Mouse (Mus musculus) midbrain, embryonic 15.5 days (tissue): ENCODE results near the gene Rbmxl1. TPM values are rescaled to one million over a fixed set of nuclear protein-coding genes. Genes with fewer than 3 reads are reported as not detected.

ENCODE experiments used
- ATAC-seq: fragments of 200-750 bp; cut with Nextera tagmentation; replicated peaks from 2 replicates; pipeline ENCODE4 v1.8.0; 2017; ENCODE audit warnings: moderate TSS enrichment
- H3K27ac ChIP-seq: fragments of 300-500 bp; sonication (generic); 2 replicates; pipeline ENCODE4 v1.5.1; 2015; ENCODE audit warnings: mild to moderate bottlenecking, inconsistent platforms
- H3K27me3 ChIP-seq: fragments of 300-500 bp; sonication (generic); replicated peaks from 2 replicates; pipeline ENCODE4 v1.6.1; 2015; ENCODE audit warnings: inconsistent platforms
- H3K36me3 ChIP-seq: fragments of 300-500 bp; sonication (generic); replicated peaks from 2 replicates; pipeline ENCODE4 v1.6.1; 2015; ENCODE audit warnings: inconsistent platforms
- H3K4me1 ChIP-seq: fragments of 300-500 bp; sonication (generic); 2 replicates; pipeline ENCODE4 v1.6.1; 2015; ENCODE audit warnings: inconsistent platforms
- H3K4me2 ChIP-seq: fragments of 300-500 bp; sonication (generic); 2 replicates; pipeline ENCODE4 v1.6.1; 2015; ENCODE audit warnings: inconsistent platforms, mild to moderate bottlenecking, moderate library complexity
- H3K4me3 ChIP-seq: fragments of 300-500 bp; sonication (generic); 2 replicates; pipeline ENCODE4 v1.5.1; 2015; ENCODE audit warnings: mild to moderate bottlenecking, inconsistent platforms
- H3K9ac ChIP-seq: fragments of 300-500 bp; sonication (generic); 2 replicates; pipeline ENCODE4 v1.6.1; 2015; ENCODE audit warnings: mild to moderate bottlenecking, inconsistent platforms
- H3K9me3 ChIP-seq: fragments of 300-500 bp; sonication (generic); 2 replicates; pipeline ENCODE4 v1.6.1; 2016; ENCODE audit warnings: inconsistent platforms
- WGBS: fragments of 180-500 bp; shearing (Covaris S2); methylation state at CpG from one replicate; pipeline ENCODE4 v1.1.7; 2015; ENCODE audit warnings: mixed read lengths; 5-methylcytosine and 5-hydroxymethylcytosine counted together
- polyA plus RNA-seq: library from polyadenylated mRNA; unstranded; fragments of >200 nt; fragmentation: Nextera tagmentation; extraction: Ambion mirVana; gene quantifications from 2 replicates; pipeline ENCODE4 v1.2.1, GENCODE M21; 2015

The Rbmxl1 gene
- polyA plus RNA-seq, 1 experiment from 2014 or later, result 199 TPM

DNA sequence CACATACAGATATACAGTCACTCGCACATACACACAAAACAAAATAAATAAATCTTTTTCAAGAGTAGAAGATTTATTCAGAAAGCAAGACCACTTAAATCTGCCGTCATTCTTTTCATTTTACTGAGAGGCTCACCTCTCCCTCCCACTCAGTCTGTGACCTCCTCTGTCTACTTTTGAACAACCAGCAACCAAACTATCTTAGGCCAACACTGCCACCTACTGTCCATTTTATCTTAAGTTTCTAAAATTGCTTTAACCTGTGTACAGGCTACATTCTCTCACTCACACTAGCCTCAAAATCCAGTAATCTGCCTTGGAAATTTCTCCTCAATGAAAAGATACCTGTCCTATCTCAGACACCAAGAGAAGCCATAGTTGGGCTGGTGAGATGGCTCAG is 40.8 kb downstream of the Rbmxl1 start:
- Histone ChIP-seq H3K27me3 (no peaks in the 10 kb centered on the region), H3K4me1 (no peaks in the 10 kb centered on the region), H3K4me2 (no peak overlapping the region), H3K4me3 (no peak overlapping the region), H3K36me3 (no peaks in the 10 kb centered on the region), H3K27ac (no peak overlapping the region), H3K9ac (no peak overlapping the region), H3K9me3 (no peaks in the 10 kb centered on the region)
- ATAC-seq, result no peak
- WGBS, result 81% methylated on average over 2 of the region's 2 CpGs

DNA sequence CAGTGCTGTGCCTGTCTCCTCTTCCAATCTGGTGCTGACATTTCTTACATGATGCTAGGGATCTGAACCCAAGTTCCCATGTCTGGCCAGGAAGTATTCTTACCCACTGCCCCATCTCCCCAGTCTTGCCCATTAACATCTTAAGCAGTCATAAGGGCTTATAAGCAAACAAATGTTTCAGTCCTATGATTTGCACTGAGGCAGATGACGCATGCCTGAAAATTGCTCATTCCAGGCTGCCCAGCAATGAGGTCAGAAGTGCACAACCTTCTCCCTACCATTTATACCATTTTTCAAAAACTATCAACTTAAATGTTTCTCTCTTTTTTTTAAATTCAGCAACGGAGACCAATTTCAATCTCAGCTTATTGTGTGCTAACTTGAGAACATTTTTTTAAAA is 44.8 kb downstream of the Rbmxl1 start:
- no peaks in the 10 kb centered on the region for H3K4me1 ChIP-seq
- H3K4me3 ChIP-seq, result no peak overlapping the region
- H3K36me3 ChIP-seq, result no peaks in the 10 kb centered on the region
- H3K27me3 ChIP-seq, result no peaks in the 10 kb centered on the region
- no peak overlapping the region for H3K27ac ChIP-seq
- H3K4me2 ChIP-seq, result no peak overlapping the region
- no peaks in the 10 kb centered on the region for H3K9me3 ChIP-seq
- H3K9ac ChIP-seq, result no peak overlapping the region
- ATAC-seq, result no peak
- WGBS, result 92% methylated on average over 2 of the region's 2 CpGs

DNA sequence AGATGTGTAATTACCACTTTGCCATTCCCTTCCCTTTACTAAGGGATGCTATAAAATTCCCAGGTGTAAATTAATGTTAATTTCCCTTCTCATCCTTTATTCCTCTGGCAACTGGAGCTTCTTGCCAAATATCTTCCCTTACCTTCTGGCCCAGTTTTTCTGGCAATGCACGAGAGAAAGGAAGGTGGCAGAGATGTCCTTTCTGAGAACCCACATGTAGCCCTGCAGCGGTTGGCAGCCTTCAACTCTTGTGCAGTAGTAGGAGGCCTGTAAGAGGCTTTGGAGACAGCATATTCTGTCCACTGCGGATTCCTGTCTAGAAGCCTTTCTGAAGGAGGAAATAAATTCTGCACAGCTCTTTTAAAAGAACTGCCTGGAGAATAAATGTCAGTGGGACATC is 52.3 kb downstream of the Rbmxl1 start:
- no peaks in the 10 kb centered on the region for H3K27me3 ChIP-seq
- 79% methylated on average over 3 of the region's 3 CpGs for WGBS
- H3K9ac ChIP-seq, result no peak overlapping the region
- H3K4me3 ChIP-seq, result no peak overlapping the region
- no peaks in the 10 kb centered on the region for H3K36me3 ChIP-seq
- ATAC-seq, result no peak
- no peaks in the 10 kb centered on the region for H3K9me3 ChIP-seq
- H3K27ac ChIP-seq, result no peak overlapping the region
- no peaks in the 10 kb centered on the region for H3K4me1 ChIP-seq
- no peak overlapping the region for H3K4me2 ChIP-seq

Other genes starting within 250 kb of the Rbmxl1 start
- 15.8 and 19.3 TPM in 2 replicates for gene Pou4f2, start 72.3 kb downstream of the Rbmxl1 start, polyA plus RNA-seq
- gene Slc10a7, start 448 bp upstream of the Rbmxl1 start, polyA plus RNA-seq, result 11.9 and 12.7 TPM in 2 replicates